Mouse (Mus musculus): ENCODE results near the gene Zfp207.
"Not testable (repeated sequence)": the region's sequence is repeated elsewhere in the genome, so short reads cannot be mapped to it uniquely, and the experiment has no call there.

Zfp207 gene

DNA sequence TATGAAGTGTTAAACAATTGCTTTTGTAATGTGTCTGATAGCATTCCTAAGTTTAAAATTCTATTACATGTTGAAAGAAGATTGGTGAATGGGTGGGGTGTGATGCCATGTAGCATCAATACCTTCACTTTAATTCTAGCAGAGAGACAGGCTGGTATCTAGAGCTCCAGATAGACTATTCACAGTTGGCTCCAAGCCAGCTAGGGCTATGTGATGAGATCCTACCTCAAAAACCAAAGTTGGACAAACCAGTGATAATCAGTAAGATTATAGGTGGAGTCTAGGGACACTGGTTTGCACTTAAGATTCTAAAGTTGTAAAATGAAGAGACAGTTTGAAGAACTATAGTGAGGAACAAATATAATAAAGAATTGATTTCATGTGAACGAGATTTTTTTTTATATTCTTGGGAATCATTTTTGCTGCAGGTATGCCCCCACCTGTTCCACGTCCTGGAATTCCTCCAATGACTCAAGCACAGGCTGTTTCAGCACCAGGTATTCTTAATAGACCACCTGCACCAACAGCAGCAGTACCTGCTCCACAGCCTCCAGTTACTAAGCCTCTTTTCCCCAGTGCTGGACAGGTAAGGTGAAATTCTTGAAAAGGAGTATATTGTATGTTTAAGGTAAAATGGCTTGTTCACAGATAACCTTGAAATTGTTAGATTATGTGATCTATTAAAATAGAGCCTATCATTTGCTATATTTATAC lies 8.5 kb downstream of the Zfp207 start:
- H3K9me3 ChIP-seq (ENCODE audit: low read length): no peaks in the 10 kb centered on the region
- peaks cover 99% of the 10 kb centered on the region for H3K36me3 ChIP-seq (ENCODE audit: insufficient read depth, low read length)
- TF ChIP-seq CTCF (conservative IDR thresholded peaks at IDR 0.05; ENCODE audit: low read length): no peak
- peaks cover 21% of the 10 kb centered on the region for H3K4me1 ChIP-seq (replicated peaks; ENCODE audit: low read depth, low read length)
- H3K27me3 ChIP-seq (ENCODE audit: insufficient read depth, low read length): no peaks in the 10 kb centered on the region
- H3K4me3 ChIP-seq (replicated peaks; ENCODE audit: low read length): no peak overlapping the region

DNA sequence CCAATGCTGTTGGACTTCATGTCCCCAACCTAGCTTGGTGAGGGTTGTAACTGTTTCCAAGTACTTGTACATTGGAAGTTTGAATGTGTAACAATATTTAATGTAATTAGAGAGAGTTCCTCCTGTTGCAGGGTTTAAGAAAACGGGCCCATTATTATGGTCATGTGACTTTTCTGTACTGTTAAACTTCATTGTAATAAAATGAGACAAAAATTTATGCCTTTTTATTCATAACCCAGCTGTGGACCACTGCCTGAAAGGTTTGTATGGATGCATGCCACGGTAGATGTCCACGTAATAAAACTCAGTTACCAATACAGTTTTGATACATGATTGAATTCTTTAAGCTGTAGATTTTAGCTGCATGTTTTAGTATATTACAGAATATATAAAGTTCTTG lies 12.9 kb downstream of the Zfp207 start:
- Histone ChIP-seq H3K4me1 (replicated peaks; ENCODE audit: low read depth, low read length) (0 out of 2 replicates have a peak, but pooled peaks cover 11% of the 10 kb centered on the region), H3K9me3 (ENCODE audit: low read length) (no peaks in the 10 kb centered on the region), H3K36me3 (ENCODE audit: insufficient read depth, low read length) (peaks cover 97% of the 10 kb centered on the region), H3K4me3 (replicated peaks; ENCODE audit: low read length) (no peak overlapping the region), H3K27me3 (ENCODE audit: insufficient read depth, low read length) (no peaks in the 10 kb centered on the region)
- TF ChIP-seq CTCF (conservative IDR thresholded peaks at IDR 0.05; ENCODE audit: low read length) (no peak), POU5F1 (IDR thresholded peaks at IDR 0.05; ENCODE audit: borderline replicate concordance, low read length) (no peak), NANOG (IDR thresholded peaks at IDR 0.05; ENCODE audit: borderline replicate concordance, low read length) (no peak)

DNA sequence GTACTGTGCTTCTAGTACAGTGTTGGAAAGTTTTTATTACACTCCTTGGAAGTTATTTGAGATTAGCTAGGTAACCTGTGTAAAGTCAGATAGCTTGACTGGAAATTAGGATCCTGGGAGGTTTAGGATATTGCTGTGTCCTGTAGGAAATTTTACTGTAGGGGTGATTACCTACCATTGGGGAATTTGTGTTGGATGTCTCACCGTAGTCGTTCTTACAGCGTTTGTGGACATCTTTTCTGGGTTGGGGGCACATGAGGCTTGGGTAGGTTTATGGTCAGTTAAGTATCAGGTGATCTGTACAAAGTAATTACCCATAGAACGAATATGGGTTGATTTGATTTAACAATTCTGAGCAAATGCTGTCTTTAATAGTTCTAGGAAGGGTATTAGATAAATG lies 13.5 kb downstream of the Zfp207 start:
- Histone ChIP-seq H3K4me1 (replicated peaks; ENCODE audit: low read depth, low read length) (0 out of 2 replicates have a peak, but pooled peaks cover 11% of the 10 kb centered on the region), H3K9me3 (ENCODE audit: low read length) (no peaks in the 10 kb centered on the region), H3K36me3 (ENCODE audit: insufficient read depth, low read length) (peaks cover 97% of the 10 kb centered on the region), H3K27me3 (ENCODE audit: insufficient read depth, low read length) (no peaks in the 10 kb centered on the region), H3K4me3 (replicated peaks; ENCODE audit: low read length) (no peak overlapping the region)
- TF ChIP-seq CTCF (conservative IDR thresholded peaks at IDR 0.05; ENCODE audit: low read length): no peak

DNA sequence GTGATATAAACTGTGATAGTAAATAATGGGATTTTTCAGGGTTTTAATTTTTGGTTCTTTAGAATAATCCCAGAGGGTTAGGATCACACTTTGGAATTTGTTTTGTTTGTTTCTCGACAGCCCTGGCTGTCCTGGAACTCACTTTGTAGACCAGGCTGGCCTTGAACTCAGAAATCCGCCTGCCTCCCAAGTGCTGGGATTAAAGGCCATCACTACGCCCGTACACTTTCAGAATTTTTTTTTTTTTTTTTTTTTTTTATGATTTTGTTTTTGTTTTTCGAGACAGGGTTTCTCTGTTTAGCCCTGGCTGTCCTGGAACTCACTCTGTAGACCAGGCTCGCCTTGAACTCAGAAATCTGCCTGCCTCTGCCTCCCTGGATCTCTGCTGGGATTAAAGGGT lies 24.8 kb downstream of the Zfp207 start:
- H3K9me3 ChIP-seq (ENCODE audit: low read length); H3K4me3 ChIP-seq (replicated peaks; ENCODE audit: low read length); H3K4me1 ChIP-seq (replicated peaks; ENCODE audit: low read depth, low read length); H3K27me3 ChIP-seq (ENCODE audit: insufficient read depth, low read length): not testable (repeated sequence)
- H3K36me3 ChIP-seq (ENCODE audit: insufficient read depth, low read length): peaks cover 75% of the 10 kb centered on the region

DNA sequence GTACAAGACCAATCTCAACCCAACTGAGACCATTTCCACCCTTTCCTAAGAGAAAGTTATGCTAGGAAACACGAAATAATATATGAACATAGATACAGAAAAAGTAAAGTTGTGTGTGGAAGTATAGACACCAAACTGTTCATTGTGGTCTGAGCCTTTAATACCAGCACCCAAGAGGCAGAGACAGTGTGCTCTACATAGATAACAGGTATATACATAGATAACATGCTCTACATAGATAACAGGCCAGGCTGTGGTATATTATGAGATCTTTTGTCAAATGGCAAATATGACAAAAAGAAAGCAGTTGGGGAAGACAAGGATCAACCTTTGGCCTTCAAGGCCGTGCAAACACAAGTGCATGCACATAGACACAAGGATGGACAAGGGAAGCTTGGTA lies 27.3 kb downstream of the Zfp207 start:
- Histone ChIP-seq H3K9me3 (ENCODE audit: low read length) (no peaks in the 10 kb centered on the region), H3K27me3 (ENCODE audit: insufficient read depth, low read length) (no peaks in the 10 kb centered on the region)
- no peak for TF ChIP-seq POU5F1 (IDR thresholded peaks at IDR 0.05; ENCODE audit: borderline replicate concordance, low read length)
- no peak for TF ChIP-seq NANOG (IDR thresholded peaks at IDR 0.05; ENCODE audit: borderline replicate concordance, low read length)
- TF ChIP-seq CTCF (conservative IDR thresholded peaks at IDR 0.05; ENCODE audit: low read length): no peak

DNA sequence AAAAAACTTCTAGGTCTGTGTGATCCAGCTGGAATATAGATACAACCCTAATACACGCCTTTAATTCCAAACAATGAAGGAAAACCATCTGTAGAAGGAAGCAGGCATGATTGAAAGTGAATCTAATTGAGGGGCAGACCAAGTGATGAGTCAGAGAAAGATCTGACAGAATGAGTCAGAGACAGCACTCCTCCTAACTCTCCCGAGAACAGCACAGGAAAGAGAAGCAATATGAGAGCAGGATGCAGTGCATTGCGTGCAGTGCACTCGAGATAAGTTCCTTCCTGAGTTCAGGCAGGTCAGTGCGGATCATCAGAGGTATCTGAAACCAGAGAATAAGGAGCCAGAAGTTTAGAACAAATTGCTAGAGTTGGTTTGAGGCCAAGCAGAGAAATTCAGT lies 34.0 kb downstream of the Zfp207 start:
- TF ChIP-seq POU5F1 (IDR thresholded peaks at IDR 0.05; ENCODE audit: borderline replicate concordance, low read length) (no peak), CTCF (conservative IDR thresholded peaks at IDR 0.05; ENCODE audit: low read length) (no peak), NANOG (IDR thresholded peaks at IDR 0.05; ENCODE audit: borderline replicate concordance, low read length) (no peak)

More for the DNA sequence above, 27.3 kb downstream of the Zfp207 start:
- H3K4me1 ChIP-seq (replicated peaks; ENCODE audit: low read depth, low read length): no peaks in the 10 kb centered on the region
- H3K4me3 ChIP-seq (replicated peaks; ENCODE audit: low read length): no peak overlapping the region
- peaks cover 53% of the 10 kb centered on the region for H3K36me3 ChIP-seq (ENCODE audit: insufficient read depth, low read length)

DNA sequence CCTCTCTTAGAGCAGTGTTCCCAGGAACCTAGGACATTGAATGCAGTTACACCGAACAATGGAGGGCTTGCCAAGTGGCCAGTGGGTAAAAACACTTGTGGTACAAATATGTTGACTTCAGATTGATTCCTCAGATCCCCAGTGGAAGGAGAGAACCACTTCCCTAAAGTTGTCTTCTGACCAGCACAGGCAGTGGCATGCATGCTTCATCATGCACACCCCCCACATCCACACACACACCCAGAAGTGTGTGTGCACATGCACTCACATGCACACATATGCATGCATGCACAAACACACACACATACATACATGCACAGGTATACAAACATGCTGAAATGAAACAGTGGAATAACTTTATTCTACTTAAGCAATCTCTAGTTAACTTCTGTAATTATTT lies 36.7 kb downstream of the Zfp207 start:
- Histone ChIP-seq H3K4me3 (replicated peaks; ENCODE audit: low read length) (no peak overlapping the region), H3K27me3 (ENCODE audit: insufficient read depth, low read length) (no peaks in the 10 kb centered on the region), H3K36me3 (ENCODE audit: insufficient read depth, low read length) (0 out of 2 replicates have a peak, but pooled peaks cover 4% of the 10 kb centered on the region), H3K4me1 (replicated peaks; ENCODE audit: low read depth, low read length) (no peaks in the 10 kb centered on the region), H3K9me3 (ENCODE audit: low read length) (peaks cover 14% of the 10 kb centered on the region)
- TF ChIP-seq CTCF (conservative IDR thresholded peaks at IDR 0.05; ENCODE audit: low read length) (no peak), NANOG (IDR thresholded peaks at IDR 0.05; ENCODE audit: borderline replicate concordance, low read length) (no peak), POU5F1 (IDR thresholded peaks at IDR 0.05; ENCODE audit: borderline replicate concordance, low read length) (no peak)

More for the DNA sequence above, 34.0 kb downstream of the Zfp207 start:
- Histone ChIP-seq H3K9me3 (ENCODE audit: low read length) (peaks cover 14% of the 10 kb centered on the region), H3K4me3 (replicated peaks; ENCODE audit: low read length) (no peak overlapping the region), H3K27me3 (ENCODE audit: insufficient read depth, low read length) (no peaks in the 10 kb centered on the region), H3K36me3 (ENCODE audit: insufficient read depth, low read length) (0 out of 2 replicates have a peak, but pooled peaks cover 4% of the 10 kb centered on the region), H3K4me1 (replicated peaks; ENCODE audit: low read depth, low read length) (no peaks in the 10 kb centered on the region)

DNA sequence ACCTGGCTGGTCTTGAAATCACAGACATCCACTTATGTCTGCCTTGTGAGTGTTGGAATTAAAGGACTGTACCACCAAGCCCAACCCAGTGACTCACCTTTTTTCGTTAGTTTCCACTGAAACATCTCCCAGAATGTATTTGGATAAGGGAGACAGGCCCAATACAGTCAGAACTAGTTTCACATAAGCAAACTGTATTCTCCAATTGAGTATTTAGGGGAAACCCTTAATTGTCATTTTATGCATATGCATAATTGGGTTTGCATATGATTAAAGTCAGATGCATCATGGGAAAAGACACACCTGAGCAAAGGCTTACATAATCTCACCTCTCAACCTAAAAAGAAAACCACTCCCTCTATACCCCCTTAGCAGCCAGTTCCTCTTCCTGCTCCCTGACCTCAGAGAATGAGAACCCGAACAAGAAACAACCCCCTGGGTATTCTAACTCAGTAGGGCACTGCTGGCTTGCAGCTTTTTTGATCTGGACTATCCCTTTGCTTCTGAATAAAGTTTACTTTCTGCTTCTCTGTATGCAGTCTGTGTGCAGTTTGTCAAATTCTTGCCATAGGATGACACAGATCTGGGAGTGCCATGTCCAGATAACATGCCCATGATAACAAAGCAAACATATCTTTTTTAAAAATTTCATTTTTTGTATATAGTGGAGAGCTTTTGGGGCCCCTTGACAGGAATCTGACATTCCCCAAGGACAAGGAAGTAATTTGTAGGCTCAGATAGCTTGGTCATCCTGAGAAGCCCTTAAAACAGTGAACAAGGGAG lies 37.3 kb downstream of the Zfp207 start:
- TF ChIP-seq POU5F1 (IDR thresholded peaks at IDR 0.05; ENCODE audit: borderline replicate concordance, low read length) (no peak), NANOG (IDR thresholded peaks at IDR 0.05; ENCODE audit: borderline replicate concordance, low read length) (no peak), CTCF (conservative IDR thresholded peaks at IDR 0.05; ENCODE audit: low read length) (no peak)

More for the DNA sequence above, 37.3 kb downstream of the Zfp207 start:
- peaks cover 14% of the 10 kb centered on the region for H3K9me3 ChIP-seq (ENCODE audit: low read length)
- H3K27me3 ChIP-seq (ENCODE audit: insufficient read depth, low read length): no peaks in the 10 kb centered on the region
- no peak overlapping the region for H3K4me3 ChIP-seq (replicated peaks; ENCODE audit: low read length)
- H3K36me3 ChIP-seq (ENCODE audit: insufficient read depth, low read length): 0 out of 2 replicates have a peak, but pooled peaks cover 4% of the 10 kb centered on the region
- H3K4me1 ChIP-seq (replicated peaks; ENCODE audit: low read depth, low read length): no peaks in the 10 kb centered on the region
